Mouse (Mus musculus) bone marrow macrophage, adult 2 months (primary cell): Measurements from ENCODE around the gene Serpina3i.

ENCODE experiments used
- CTCF ChIP-seq: IDR thresholded peaks from 2 replicates; pipeline ENCODE4 v1.5.1; 2012; ENCODE audit warnings: low read depth, mild to moderate bottlenecking, low read length, moderate library complexity
- POLR2A ChIP-seq: IDR thresholded peaks from 2 replicates; pipeline ENCODE4 v1.6.1; 2012; ENCODE audit warnings: mild to moderate bottlenecking, low read depth, low read length, borderline replicate concordance

- TF ChIP-seq POLR2A (no peak), CTCF (no peak)
Observed at GRCm38 (mm10) chr12:104221616-104222015, 41.3 kb upstream of the Serpina3i start.
